Mouse (Mus musculus) MEL (cell line): ENCODE data around the gene Rbpj. TPM values are rescaled to one million over a fixed set of nuclear protein-coding genes. Genes with fewer than 3 reads are reported as not detected.

Source experiments
- DNase-seq: peaks from one replicate; pipeline ENCODE4 v3.0.0; 2011; ENCODE audit warnings: low read depth, low spot score
- H3K27ac ChIP-seq: 2 replicates; pipeline ENCODE4 v1.5.1; 2012; ENCODE audit warnings: low read depth, mild to moderate bottlenecking, control low read depth, low read length, moderate library complexity; ENCODE audit not compliant: control insufficient read depth
- H3K27me3 ChIP-seq, 2 experiments: fragments of 150-350 bp in 1 of 2; sonication (generic) in 1 of 2; 2 replicates each; pipeline ENCODE4 v1.6.1; 2012; ENCODE audit warnings: low read length in 2 of 2, mild to moderate bottlenecking in 2 of 2, improper control_type of control experiment in 1 of 2, moderate library complexity in 1 of 2; ENCODE audit not compliant: insufficient read depth in 2 of 2, control insufficient read depth in 1 of 2
- H3K36me3 ChIP-seq, 2 experiments: 2 replicates each; pipeline ENCODE4 v1.6.1; 2012 to 2014; ENCODE audit warnings: low read length in 2 of 2, improper control_type of control experiment in 1 of 2, inconsistent platforms in 1 of 2, mild to moderate bottlenecking in 1 of 2; ENCODE audit not compliant: insufficient read depth in 2 of 2, control insufficient read depth in 1 of 2
- H3K4me1 ChIP-seq, 2 experiments: fragments of 150-350 bp in 1 of 2; sonication (generic) in 1 of 2; 2 replicates each; pipeline ENCODE4 v1.6.1; 2012; ENCODE audit warnings: low read length in 2 of 2, improper control_type of control experiment in 1 of 2, mild to moderate bottlenecking in 1 of 2; ENCODE audit not compliant: insufficient read depth in 2 of 2, control insufficient read depth in 1 of 2
- H3K4me3 ChIP-seq, 2 experiments: fragments of 150-350 bp in 1 of 2; sonication (generic) in 1 of 2; 2 replicates each; pipeline ENCODE4 v1.5.1; 2012; ENCODE audit warnings: low read depth in 2 of 2, low read length in 2 of 2, mild to moderate bottlenecking in 2 of 2, moderate library complexity in 2 of 2, control low read depth in 1 of 2, improper control_type of control experiment in 1 of 2; ENCODE audit not compliant: control insufficient read depth in 1 of 2, insufficient read depth in 1 of 2
- H3K79me2 ChIP-seq: 2 replicates; pipeline ENCODE4 v1.6.1; 2012; ENCODE audit warnings: mild to moderate bottlenecking, low read length, moderate library complexity; ENCODE audit not compliant: control insufficient read depth, poor library complexity, insufficient read depth
- H3K9ac ChIP-seq: 2 replicates; pipeline ENCODE4 v1.6.1; 2012; ENCODE audit warnings: low read depth, mild to moderate bottlenecking, control low read depth, low read length, moderate library complexity; ENCODE audit not compliant: control insufficient read depth, poor library complexity, severe bottlenecking
- H3K9me3 ChIP-seq: fragments of 150-350 bp; sonication (generic); replicated peaks from 2 replicates; pipeline ENCODE4 v1.6.1; 2012; ENCODE audit warnings: mild to moderate bottlenecking, low read length, improper control_type of control experiment, moderate library complexity; ENCODE audit not compliant: insufficient read depth
- BHLHE40 ChIP-seq: IDR thresholded peaks from 2 replicates; pipeline ENCODE4 v1.6.1; 2012; ENCODE audit warnings: low read depth, mild to moderate bottlenecking, inconsistent platforms, low read length, improper control_type of control experiment, borderline replicate concordance
- CHD1 ChIP-seq: IDR thresholded peaks from 2 replicates; pipeline ENCODE4 v1.6.1; 2012; ENCODE audit warnings: low read depth, mild to moderate bottlenecking, inconsistent platforms, low read length, improper control_type of control experiment
- EP300 ChIP-seq, 2 experiments: IDR thresholded peaks; 2 replicates each; pipeline ENCODE4 v1.6.1; 2011; ENCODE audit warnings: improper control_type of control experiment in 2 of 2, low read length in 2 of 2, low read depth in 1 of 2, mild to moderate bottlenecking in 1 of 2
- ETS1 ChIP-seq: IDR thresholded peaks from 2 replicates; pipeline ENCODE4 v1.6.1; 2012; ENCODE audit warnings: low read depth, mild to moderate bottlenecking, inconsistent platforms, low read length, improper control_type of control experiment, moderate library complexity
- GATA1 ChIP-seq: IDR thresholded peaks from 2 replicates; pipeline ENCODE4 v1.6.1; 2011; ENCODE audit warnings: low read depth, low read length, improper control_type of control experiment
- HCFC1 ChIP-seq: IDR thresholded peaks from 2 replicates; pipeline ENCODE4 v1.6.1; 2012; ENCODE audit warnings: low read depth, mild to moderate bottlenecking, inconsistent platforms, low read length, improper control_type of control experiment, moderate library complexity
- KAT2A ChIP-seq: conservative IDR thresholded peaks from 2 replicates; pipeline ENCODE4 v1.6.1; 2012; ENCODE audit warnings: low read depth, low read length, improper control_type of control experiment, inconsistent platforms
- MAX ChIP-seq: IDR thresholded peaks from 2 replicates; pipeline ENCODE4 v1.6.1; 2011; ENCODE audit warnings: low read length, improper control_type of control experiment
- MAZ ChIP-seq: IDR thresholded peaks from 2 replicates; pipeline ENCODE4 v1.6.1; 2012; ENCODE audit warnings: low read depth, mild to moderate bottlenecking, inconsistent platforms, low read length, improper control_type of control experiment
- MEF2A ChIP-seq: IDR thresholded peaks from 2 replicates; pipeline ENCODE4 v1.6.1; 2014; ENCODE audit warnings: low read depth, mild to moderate bottlenecking, inconsistent platforms, low read length, improper control_type of control experiment; ENCODE audit not compliant: poor library complexity, insufficient replicate concordance, severe bottlenecking; ENCODE audit errors: extremely low read depth
- MYB ChIP-seq: IDR thresholded peaks from 2 replicates; pipeline ENCODE4 v1.6.1; 2011; ENCODE audit warnings: mild to moderate bottlenecking, low read depth, low read length, improper control_type of control experiment
- MYC ChIP-seq: IDR thresholded peaks from 2 replicates; pipeline ENCODE4 v1.6.1; 2011; ENCODE audit warnings: low read depth, mild to moderate bottlenecking, low read length, improper control_type of control experiment, moderate library complexity
- NRF1 ChIP-seq: IDR thresholded peaks from 2 replicates; pipeline ENCODE4 v1.6.1; 2014; ENCODE audit warnings: low read depth, mild to moderate bottlenecking, inconsistent platforms, low read length, improper control_type of control experiment, moderate library complexity; ENCODE audit not compliant: poor library complexity, insufficient read depth, severe bottlenecking
- POLR2AphosphoS5 ChIP-seq: IDR thresholded peaks from 2 replicates; pipeline ENCODE4 v1.6.1; 2012; ENCODE audit warnings: low read depth, borderline replicate concordance, mild to moderate bottlenecking, inconsistent platforms, low read length, moderate library complexity, mixed read lengths
- RAD21 ChIP-seq: IDR thresholded peaks from 2 replicates; pipeline ENCODE4 v1.6.1; 2011; ENCODE audit warnings: mild to moderate bottlenecking, low read depth, low read length, improper control_type of control experiment
- RCOR1 ChIP-seq: IDR thresholded peaks from 2 replicates; pipeline ENCODE4 v1.6.1; 2012; ENCODE audit warnings: low read depth, mild to moderate bottlenecking, inconsistent platforms, low read length, improper control_type of control experiment
- SIN3A ChIP-seq: IDR thresholded peaks from 2 replicates; pipeline ENCODE4 v1.6.1; 2012; ENCODE audit warnings: low read length, improper control_type of control experiment, inconsistent platforms
- SMC3 ChIP-seq: IDR thresholded peaks from 2 replicates; pipeline ENCODE4 v1.6.1; 2011; ENCODE audit warnings: low read depth, low read length, improper control_type of control experiment
- USF2 ChIP-seq, 2 experiments: IDR thresholded peaks; 2 replicates each; pipeline ENCODE4 v1.6.1; 2011 to 2012; ENCODE audit warnings: improper control_type of control experiment in 2 of 2, low read length in 2 of 2, borderline replicate concordance in 1 of 2, inconsistent platforms in 1 of 2, low read depth in 1 of 2, mild to moderate bottlenecking in 1 of 2; ENCODE audit not compliant: insufficient read depth in 1 of 2
- ZMIZ1 ChIP-seq: IDR thresholded peaks from 2 replicates; pipeline ENCODE4 v1.6.1; 2012; ENCODE audit warnings: low read depth, mild to moderate bottlenecking, inconsistent platforms, low read length, improper control_type of control experiment, moderate library complexity
- polyA plus RNA-seq, 2 experiments: library from polyadenylated mRNA; stranded (reverse) in 1 of 2; unstranded in 1 of 2; fragments of >175 nt in 1 of 2; fragments of >200 nt in 1 of 2; gene quantifications; 2 replicates each; pipeline versions ENCODE4 v1.2.1 to v1.2.4; 2012; ENCODE audit warnings: low replicate concordance in 2 of 2, low read depth in 1 of 2; ENCODE audit not compliant: insufficient read length in 2 of 2, insufficient read depth in 1 of 2, missing spikeins in 1 of 2
- total RNA-seq: library from RNA; depleted of rRNA; stranded (reverse); fragments of 300-350 nt; gene quantifications from 2 replicates; pipeline ENCODE4 v1.2.3, GENCODE M21; 2012

Gene Rbpj
- total and polyA plus RNA-seq, 3 experiments, result 6.0 to 34.5 (median 19.1) TPM

DNA sequence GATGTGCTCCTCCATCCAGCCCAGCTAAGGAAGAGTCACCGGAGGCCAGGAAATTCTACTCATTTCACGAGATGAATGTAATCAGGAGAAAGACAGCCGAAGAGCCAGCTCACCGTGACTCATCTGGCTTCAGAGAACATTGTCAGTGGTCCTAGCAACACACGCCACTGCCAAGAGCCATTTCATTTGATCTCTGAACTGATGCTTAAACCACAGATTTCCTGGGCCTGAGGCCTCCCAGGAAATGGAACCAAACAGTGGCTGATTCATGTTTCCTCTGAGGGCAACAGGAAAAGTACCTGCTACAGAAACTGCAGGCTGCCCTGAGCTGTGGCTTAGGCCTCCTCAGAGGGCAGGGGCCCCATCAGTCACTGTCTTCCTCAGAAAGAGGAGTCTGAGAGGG, 24.7 kb downstream of the Rbpj start:
- DNase-seq, result peak; percentile 6
- TF ChIP-seq MAX, result no peak
- no peak for TF ChIP-seq USF2 (IDR thresholded peaks at IDR 0.05; ENCODE audit: borderline replicate concordance in 1 of 2, insufficient read depth in 1 of 2, low read depth in 1 of 2, low read length in 2 of 2)
- no peak for TF ChIP-seq ETS1
- no peak for TF ChIP-seq RAD21
- TF ChIP-seq MYB, result no peak
- no peak for TF ChIP-seq NRF1
- TF ChIP-seq, all 39 proteins: peak for 0
- H3K4me3 ChIP-seq, result no peak overlapping the region
- H3K27me3 ChIP-seq, result no peaks in the 10 kb centered on the region; a peak in 1 of 4 replicates
- no peak overlapping the region for H3K27ac ChIP-seq
- H3K4me1 ChIP-seq, result no peaks in the 10 kb centered on the region
- no peaks in the 10 kb centered on the region for H3K79me2 ChIP-seq
- no peak overlapping the region for H3K9ac ChIP-seq
- H3K9me3 ChIP-seq, result no peaks in the 10 kb centered on the region
- no peaks in the 10 kb centered on the region for H3K36me3 ChIP-seq

- TF ChIP-seq RCOR1, result no peak
- TF ChIP-seq KAT2A, result no peak
- TF ChIP-seq MYC, result no peak
- no peak for TF ChIP-seq RAD21
- no peak for TF ChIP-seq BHLHE40
- no peak for TF ChIP-seq ZMIZ1
- no peak for TF ChIP-seq EP300 (IDR thresholded peaks at IDR 0.05; ENCODE audit: low read depth in 1 of 2, low read length in 2 of 2)
- no peak for TF ChIP-seq GATA1
- no peak for TF ChIP-seq HCFC1
- no peak for TF ChIP-seq POLR2AphosphoS5
- TF ChIP-seq SMC3, result no peak
- no peak for TF ChIP-seq MEF2A
- no peak for TF ChIP-seq MAZ
- no peak for TF ChIP-seq SIN3A
- no peak for TF ChIP-seq CHD1
These were observed 27.8 kb downstream of the Rbpj start for GRCm38 (mm10) chr5:53493756-53494155.

More at GRCm38 (mm10) chr5:53493756-53494155, 27.8 kb downstream of the Rbpj start:
- H3K9ac ChIP-seq, result no peak overlapping the region
- no peaks in the 10 kb centered on the region for H3K79me2 ChIP-seq
- H3K4me3 ChIP-seq, result no peak overlapping the region
- H3K27ac ChIP-seq, result no peak overlapping the region
- H3K9me3 ChIP-seq, result no peaks in the 10 kb centered on the region
- H3K4me1 ChIP-seq, result no peaks in the 10 kb centered on the region
- H3K27me3 ChIP-seq, result no peaks in the 10 kb centered on the region; a peak in 1 of 4 replicates
- no peaks in the 10 kb centered on the region for H3K36me3 ChIP-seq
- no peak for DNase-seq
